Mouse (Mus musculus): ENCODE measurements around the gene Glt8d2.

Gene Glt8d2

GRCm38 (mm10) chr10:82690494-82690893, at the start of gene Glt8d2:
Gene Glt8d2, minus strand, starts transcription at chr10:82690650.
- DNase-seq (ENCODE audit: low read depth, low spot score), result no peak

- no peak for DNase-seq (ENCODE audit: low read depth, low spot score)
Measured at GRCm38 (mm10) chr10:82699296-82699941, 9.0 kb upstream of the Glt8d2 start.

GRCm38 (mm10) chr10:82698712-82699261, 8.3 kb upstream of the Glt8d2 start:
- DNase-seq (ENCODE audit: low read depth, low spot score), result peak; percentile 71

GRCm38 (mm10) chr10:82697305-82697898, 7.0 kb upstream of the Glt8d2 start:
- no peak for DNase-seq (ENCODE audit: low read depth, low spot score)

GRCm38 (mm10) chr10:82696453-82697079, 6.1 kb upstream of the Glt8d2 start:
- DNase-seq (ENCODE audit: low read depth, low spot score), result no peak

- no peak for DNase-seq (ENCODE audit: low read depth, low spot score)
Measured at GRCm38 (mm10) chr10:82695956-82696355, 5.5 kb upstream of the Glt8d2 start, which contains the start of gene Hcfc2. Gene Hcfc2, plus strand, starts transcription at chr10:82696160.

GRCm38 (mm10) chr10:82689681-82690211, 704 bp downstream of the Glt8d2 start:
- no peak for DNase-seq (ENCODE audit: low read depth, low spot score)

- no peak for DNase-seq (ENCODE audit: low read depth, low spot score)
Measured at GRCm38 (mm10) chr10:82685440-82685839, 5.0 kb downstream of the Glt8d2 start.

GRCm38 (mm10) chr10:82681639-82682038, 8.8 kb downstream of the Glt8d2 start:
- no peak for DNase-seq (ENCODE audit: low read depth, low spot score)

GRCm38 (mm10) chr10:82680769-82681168, 9.7 kb downstream of the Glt8d2 start:
- no peak for DNase-seq (ENCODE audit: low read depth, low spot score)

- no peak for DNase-seq (ENCODE audit: low read depth, low spot score)
Measured at GRCm38 (mm10) chr10:82676949-82677348, 13.5 kb downstream of the Glt8d2 start.

GRCm38 (mm10) chr10:82670205-82670604, 20.2 kb downstream of the Glt8d2 start:
- no peak for DNase-seq (ENCODE audit: low read depth, low spot score)

- DNase-seq (ENCODE audit: low read depth, low spot score), result peak; percentile 13
Measured at GRCm38 (mm10) chr10:82666436-82667234, 23.8 kb downstream of the Glt8d2 start.

GRCm38 (mm10) chr10:82665951-82666350, 24.5 kb downstream of the Glt8d2 start:
- DNase-seq (ENCODE audit: low read depth, low spot score), result no peak

- no peak for DNase-seq (ENCODE audit: low read depth, low spot score)
Measured at GRCm38 (mm10) chr10:82663289-82663688, 27.2 kb downstream of the Glt8d2 start.

GRCm38 (mm10) chr10:82662267-82662990, 28.0 kb downstream of the Glt8d2 start:
- no peak for DNase-seq (ENCODE audit: low read depth, low spot score)

- DNase-seq (ENCODE audit: low read depth, low spot score), result no peak
Measured at GRCm38 (mm10) chr10:82661820-82662219, 28.6 kb downstream of the Glt8d2 start.

- DNase-seq (ENCODE audit: low read depth, low spot score), result no peak
Measured at GRCm38 (mm10) chr10:82654581-82654980, 35.9 kb downstream of the Glt8d2 start.

- DNase-seq (ENCODE audit: low read depth, low spot score), result no peak
Measured at GRCm38 (mm10) chr10:82652625-82653024, 37.8 kb downstream of the Glt8d2 start.

- DNase-seq (ENCODE audit: low read depth, low spot score), result no peak
Measured at GRCm38 (mm10) chr10:82651221-82651620, 39.2 kb downstream of the Glt8d2 start.
